Mouse (Mus musculus) MN1 (cell line): ENCODE data around the gene Prkaa2.

Source experiments
- DNase-seq: peaks from one replicate; pipeline ENCODE4 v3.0.0-alpha.2; 2016; ENCODE audit warnings: low spot score

Prkaa2 gene

DNA sequence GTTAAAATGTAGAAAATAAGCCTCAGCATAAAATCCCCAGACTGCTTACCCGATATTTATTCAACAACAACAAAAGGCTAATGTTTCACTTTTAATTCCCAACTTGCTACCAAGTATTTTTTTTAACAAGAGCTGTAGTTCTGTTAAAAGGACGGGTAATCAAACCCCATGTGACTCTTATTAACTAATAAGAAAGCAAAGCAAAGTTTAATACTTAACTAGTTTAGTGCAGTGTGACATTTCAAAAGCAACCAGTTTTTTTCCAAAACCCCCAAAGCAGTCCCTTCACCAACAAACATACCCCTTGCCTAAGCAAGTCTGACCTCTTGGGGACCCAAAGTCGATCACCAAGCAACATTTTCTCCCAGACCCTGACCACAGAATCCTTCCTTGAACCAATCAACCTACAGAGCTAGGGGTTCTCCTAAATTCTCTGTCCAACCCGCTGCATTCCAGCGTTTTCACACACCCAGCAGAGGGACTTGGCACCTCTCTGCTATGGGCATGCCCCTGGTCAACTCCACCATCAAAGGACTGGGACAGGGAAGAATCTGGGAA, 970 bp downstream of the Prkaa2 start:
- DNase-seq = no peak

DNA sequence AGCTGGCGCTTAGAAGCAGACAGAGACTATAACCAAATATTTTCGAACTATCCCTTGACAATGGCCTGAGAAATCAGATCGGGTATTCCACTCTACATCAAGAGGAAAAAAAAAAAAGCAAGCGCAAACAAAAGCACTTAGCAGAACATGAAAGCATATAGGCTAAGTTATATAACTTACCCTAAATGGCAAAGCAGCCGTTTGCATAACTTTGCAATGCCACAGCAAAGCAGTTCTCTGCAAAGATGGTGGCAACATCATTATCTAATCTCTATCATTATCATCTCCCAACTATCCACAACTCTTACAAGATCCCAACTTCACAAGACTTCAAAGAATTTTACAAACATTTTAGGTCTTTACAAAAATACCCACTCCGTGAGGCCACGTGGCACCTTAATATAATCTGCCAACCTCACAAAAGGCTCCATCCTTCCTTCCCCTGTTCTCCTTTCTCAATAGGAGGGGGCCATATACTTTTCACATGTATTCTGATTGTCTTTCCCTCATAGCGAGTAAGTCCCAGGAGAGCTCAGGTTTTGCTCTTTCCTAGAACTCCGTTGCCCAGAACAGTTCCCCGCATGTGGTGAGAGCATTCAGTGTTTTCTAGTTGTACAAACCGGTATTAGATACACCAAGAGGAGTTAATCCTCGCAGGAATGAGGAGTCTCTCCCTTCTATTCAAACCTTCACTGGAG, 1.6 kb downstream of the Prkaa2 start:
- DNase-seq = no peak

DNA sequence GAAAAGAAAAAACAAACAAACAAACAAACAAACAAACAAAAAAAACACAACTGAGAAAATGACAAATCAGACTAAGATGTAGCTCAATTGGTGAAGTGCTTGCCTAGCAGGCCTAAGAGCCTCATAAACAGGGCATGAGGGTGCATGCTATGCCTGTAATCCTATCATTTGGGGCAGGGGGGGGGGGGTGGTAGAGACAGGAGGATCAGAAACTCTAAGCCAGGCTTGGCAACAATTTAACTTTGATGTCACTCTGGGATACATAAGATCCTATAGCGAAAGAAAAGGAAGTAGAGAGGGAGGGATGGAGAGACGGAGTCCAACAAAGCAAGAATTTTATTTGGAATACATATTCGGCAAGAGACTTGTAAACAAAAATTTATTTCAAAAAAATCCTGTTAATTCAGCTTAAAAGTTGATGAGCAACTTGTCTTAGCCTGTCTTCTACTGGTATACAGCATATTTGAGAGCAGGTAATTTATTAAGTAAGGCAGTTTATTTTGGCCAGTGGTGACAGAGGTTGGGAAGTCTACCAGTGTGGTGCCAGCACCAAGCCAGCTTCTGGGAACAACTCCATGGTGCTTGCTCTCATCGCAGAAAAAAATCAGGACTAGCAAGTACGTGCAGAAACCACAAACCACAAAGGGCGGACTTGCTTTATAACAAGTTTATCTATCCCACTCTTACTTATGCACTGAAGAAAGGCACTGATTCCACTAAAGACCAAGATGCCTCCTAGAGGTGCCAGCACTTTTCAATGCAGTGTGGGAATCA, 5.4 kb downstream of the Prkaa2 start:
- DNase-seq = no peak

DNA sequence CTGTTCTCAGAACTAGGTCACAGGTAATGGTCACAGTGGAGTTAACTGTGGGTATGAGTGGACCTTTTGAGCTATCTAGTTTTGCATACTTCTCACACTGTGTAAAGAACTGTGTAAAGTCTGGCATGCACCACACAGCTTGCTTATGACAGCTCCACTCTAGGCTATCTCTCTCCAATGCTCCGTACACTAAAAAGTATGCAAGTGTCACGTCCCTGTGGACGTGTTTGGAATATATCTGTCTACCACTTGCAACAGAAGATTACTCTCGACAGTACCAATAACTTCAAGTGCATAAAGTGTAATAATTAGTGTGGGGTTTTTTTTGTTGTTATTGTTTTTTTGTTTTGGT, 8.4 kb downstream of the Prkaa2 start:
- DNase-seq = no peak

DNA sequence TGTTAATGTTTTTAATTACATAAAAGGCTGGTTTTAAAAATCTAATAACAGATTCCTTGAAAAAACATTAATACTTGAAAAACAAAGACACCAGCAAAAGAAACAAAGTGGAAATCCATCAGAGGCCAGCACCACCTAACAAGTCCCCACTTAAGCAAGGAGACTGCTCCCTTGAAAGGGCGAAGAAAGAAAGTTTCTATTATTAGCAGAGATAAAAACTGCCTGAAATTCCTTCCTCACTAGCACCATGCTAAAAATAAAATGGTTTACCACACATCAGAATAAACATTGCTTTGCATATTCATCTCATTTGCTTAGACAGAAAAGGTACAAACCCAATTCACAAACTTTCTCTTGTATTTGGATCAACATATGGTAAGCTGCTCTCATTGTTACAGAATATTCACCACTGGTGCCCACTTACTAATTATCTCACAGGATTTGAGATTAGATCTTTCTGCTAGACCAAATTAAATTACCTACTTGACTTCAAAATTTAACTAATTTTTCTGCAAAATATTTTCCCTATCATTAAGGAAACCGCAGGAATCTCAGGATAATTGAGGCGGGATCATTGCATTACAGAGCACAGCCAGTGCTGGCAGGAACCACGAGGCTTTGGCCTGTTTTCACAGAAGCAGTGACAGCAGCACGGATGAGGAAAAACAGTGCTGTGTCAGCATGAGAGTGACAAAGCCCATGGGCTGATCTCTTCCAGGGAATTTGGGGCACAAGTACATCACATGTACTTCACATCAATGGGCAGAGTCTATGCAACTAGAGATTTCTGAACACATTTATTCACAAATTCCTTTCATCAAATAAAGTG, 9.0 kb downstream of the Prkaa2 start:
- DNase-seq = no peak

DNA sequence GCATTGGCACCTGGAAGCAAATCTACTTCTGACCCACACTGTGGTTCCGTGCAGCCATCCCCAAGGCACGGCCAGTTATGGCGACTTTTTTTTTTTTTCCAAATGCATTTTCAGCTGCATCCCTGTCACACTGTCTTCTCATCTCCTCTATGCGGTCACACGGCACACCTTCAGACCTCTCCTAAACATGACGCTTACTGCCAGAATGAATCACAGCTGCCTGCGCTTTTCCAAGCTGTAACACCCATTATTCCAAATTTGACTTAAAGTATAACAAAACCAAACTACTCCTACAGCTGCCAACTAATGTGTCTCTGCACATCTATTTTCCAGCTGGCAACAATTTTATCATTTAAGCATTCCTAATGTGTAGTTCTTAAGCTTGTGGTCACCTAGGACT, 11.0 kb downstream of the Prkaa2 start:
- DNase-seq = no peak

DNA sequence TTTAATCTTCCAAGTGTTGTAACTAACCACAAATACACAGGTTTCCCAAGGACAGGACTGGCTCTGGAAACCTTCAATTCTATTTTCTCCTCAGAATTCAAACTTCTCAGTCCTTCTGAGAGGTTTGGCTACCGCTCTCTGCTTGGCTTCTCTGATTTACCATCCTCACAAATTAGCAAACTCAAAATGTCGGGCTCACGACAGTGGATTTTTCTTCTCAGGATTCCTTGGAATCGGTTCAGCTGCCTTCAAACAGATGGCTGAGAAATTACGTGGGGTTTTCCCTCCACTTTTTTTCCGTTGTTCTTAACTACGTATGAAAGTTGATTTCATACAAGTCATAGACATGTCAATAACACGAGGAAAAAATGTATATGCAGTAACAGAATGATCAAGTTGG, 11.5 kb downstream of the Prkaa2 start:
- no peak for DNase-seq

DNA sequence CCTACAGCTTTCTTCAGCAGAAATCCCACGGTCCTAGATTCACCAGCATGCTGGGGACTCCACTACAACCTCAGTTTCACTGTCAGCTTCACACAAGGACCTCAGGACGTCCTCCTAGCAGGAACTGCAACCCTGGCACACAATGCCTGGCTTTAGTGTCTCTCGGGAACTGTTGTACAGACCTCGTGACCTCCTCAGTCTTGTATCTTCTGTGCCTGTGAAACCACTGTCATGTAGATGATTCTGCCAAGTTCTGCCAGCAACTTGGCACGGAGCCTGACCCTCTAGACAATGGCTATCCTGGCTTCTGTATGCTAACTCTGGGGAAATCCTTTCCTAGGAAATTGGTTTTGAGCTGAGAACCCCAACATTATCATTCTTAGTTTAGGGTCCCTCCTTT, 14.4 kb downstream of the Prkaa2 start:
- DNase-seq = no peak

DNA sequence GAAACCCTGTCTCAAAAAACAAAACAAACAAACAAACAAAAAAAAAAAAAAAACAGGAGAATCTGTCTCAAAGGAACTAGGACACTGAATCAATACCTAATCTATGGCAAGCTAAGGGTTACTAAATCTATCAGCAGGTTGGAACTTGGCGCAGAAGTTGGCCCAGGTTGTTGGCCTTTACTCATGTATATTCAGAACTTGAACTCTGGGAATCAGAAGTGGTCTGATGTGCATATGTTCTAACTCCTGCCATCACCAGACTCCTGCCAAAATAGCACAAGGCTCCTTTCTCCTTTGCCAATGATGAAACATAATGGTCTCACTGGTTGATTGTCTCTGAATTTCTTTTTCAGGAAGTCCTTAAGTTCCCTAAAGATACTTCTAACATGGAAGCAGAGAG, 15.7 kb downstream of the Prkaa2 start:
- no peak for DNase-seq

DNA sequence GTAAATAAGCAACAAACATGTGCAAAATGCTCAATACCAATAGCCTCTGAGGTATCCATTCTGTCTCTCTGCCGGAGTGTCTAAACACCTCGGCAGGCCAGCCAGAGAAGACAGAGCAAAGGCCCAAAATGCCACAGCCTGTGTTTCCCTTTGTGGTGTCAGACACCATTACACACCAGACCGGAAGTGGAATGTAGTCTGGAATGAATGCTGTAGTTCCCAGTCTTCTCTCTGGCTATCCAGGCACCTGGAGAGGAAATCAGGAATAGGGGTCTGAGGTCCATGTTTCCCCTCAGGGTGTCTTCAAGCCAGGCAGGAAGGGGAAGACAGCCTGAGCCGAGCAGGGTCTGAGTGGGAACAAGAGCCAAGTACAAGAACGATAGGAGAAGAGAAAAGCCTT, 19.3 kb downstream of the Prkaa2 start:
- DNase-seq = no peak

DNA sequence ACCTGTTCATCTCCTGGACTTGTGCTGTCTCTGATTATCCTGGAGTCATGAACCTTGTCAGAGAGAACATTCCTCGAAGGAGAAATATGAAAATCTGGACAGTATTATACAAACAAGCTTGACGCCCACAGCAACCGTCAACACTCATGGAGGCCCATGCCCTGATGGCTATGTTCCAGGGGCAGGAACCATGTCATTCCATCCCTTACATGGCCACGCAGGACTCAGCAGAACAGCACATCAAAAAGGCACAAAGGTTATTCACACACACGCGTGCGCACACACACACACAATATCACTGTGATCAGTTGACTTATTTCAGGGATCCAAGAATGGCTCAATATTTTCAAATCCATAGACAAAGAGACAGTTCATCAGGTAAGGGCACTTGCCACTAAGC, 20.3 kb downstream of the Prkaa2 start:
- no peak for DNase-seq

DNA sequence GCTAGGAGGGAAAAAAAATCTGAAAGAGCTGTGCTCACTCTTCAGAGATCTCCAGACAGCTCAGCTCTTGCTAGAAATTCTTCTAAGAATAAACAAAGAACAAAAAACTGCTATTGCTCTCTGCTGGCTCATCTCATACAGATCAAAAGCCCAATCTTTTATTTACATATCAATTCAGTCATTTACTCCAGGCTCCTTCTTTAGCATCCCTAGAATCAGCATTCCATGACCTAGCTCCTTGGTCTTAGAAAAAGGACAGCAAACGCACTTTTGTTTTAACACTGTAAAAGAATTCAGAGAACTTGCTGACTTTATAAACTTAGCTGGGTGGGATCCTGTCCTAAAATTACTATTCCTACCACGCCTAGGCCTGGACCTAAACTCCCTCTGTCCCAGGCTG, 21.0 kb downstream of the Prkaa2 start:
- no peak for DNase-seq

DNA sequence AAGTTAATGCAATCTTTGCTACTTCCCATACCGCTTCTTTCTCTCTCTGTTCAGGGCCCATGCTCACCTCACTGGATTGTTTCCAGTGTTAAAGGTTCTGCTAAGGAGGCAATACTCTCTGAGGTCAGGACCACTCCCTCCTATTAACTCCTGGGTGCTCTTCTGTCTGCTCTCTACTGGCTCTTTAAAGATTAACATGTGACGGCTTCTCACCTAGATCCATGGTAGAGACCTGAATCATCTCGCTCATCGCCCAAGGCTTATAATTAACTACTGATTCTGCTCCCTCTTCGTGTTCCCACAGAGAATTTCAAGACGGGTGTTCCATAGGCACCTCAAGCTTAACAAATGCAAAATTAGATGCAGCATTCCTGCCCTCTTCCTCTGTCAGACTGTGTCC, 33.5 kb downstream of the Prkaa2 start:
- no peak for DNase-seq

DNA sequence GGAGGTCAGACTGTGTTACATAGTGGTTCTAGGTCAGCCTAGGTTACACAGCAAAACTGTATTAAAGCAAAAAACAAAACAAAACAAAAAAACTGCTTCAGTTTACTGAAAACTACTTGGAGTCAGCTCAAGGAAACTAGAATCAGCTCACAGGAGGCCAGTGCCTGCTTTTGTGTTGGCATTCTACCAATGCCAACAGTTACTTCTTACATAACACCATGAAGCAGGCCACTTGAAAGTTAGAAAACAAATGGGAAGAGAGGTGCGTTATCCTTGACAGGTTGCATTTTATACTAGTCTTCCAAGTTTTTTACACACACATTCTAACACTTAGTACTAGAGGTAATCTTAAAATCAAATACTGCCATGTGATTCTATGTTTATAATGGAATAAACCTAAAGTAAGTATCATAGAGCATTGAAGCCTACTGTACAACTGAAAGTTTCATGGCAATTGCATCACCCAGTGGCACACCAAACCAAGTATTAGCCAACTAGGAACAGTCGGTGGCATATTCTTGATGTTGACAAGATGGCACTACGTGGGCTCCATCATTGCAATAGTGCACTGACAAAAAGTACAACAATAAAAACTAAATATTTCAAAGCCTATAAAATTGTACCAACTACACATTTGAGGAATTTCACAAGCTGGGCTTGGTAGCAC, 37.8 kb downstream of the Prkaa2 start:
- no peak for DNase-seq

DNA sequence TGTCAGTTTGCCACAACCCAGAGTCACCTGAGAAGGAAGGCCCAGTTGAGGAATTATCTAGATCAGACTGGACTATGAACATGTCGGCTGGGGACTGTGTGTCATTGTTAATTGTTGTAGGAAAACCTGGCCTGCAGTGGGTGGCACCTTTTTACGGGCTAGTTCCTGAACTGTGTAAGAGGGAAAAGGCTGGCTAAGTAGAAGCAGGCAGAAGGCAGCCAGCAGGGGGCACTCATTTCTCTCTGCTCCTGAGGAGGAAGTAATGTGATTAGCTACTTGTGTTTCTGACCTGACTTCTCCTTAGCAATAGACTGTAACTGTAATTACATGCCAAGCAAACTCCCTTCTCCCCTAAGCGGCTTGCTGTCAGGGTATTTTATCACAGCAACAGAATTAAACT, 38.7 kb downstream of the Prkaa2 start:
- no peak for DNase-seq

DNA sequence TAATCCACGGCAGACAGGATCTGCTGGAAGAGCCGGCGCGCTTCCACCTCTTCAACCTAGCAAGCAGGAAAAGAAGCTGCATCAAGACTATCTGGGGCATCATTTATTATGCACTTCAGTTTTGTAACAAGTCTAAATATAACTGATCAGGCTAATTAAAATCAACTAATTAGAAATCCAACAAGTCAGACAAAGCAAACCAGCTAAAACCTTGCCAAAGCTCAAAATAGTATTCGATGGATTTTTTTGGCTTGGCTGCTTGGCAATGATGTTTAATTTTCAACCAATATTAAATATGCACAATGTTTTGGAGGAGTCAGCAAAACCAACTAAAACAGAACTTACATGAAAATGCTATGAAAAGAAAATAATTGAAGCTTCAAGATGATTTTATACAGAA, 58.4 kb downstream of the Prkaa2 start:
- no peak for DNase-seq

DNA sequence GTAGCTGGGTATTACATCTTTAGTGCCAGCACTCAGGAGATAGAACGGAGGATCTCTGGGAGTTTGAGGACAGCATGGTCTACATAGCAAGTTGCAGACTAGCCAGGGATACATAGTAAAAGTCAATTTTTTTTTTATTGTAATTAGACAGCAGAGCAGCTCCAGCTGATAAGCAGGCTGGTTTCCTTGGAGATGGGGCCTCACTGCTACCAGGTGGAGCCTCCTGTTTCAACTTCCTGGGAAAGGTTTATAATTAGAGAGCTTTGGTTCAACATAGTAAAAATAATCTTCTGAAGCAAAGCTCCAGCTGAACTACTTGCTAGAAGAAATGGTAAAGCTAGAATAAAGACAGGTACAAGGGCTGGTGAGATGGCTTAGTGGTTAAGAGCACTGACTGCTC, 59.6 kb downstream of the Prkaa2 start:
- DNase-seq = no peak

DNA sequence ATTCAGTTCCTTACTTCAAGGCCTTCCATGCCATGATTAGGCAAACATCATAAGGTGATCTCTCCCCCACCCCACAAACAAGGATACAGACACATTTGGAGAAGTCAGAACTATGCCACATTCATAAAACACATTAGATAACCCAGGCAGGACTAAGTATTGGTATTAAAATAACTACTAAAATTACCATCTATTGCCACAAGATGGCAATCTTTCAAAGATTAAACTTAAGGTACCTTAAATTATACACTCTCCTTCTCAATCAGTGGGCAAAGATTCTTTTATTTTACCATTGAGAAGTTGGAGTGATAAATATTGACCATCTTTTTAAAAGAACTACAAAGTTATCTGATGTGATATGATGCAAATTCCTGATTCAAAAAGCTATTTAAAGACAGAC, 75.4 kb downstream of the Prkaa2 start:
- DNase-seq = no peak

DNA sequence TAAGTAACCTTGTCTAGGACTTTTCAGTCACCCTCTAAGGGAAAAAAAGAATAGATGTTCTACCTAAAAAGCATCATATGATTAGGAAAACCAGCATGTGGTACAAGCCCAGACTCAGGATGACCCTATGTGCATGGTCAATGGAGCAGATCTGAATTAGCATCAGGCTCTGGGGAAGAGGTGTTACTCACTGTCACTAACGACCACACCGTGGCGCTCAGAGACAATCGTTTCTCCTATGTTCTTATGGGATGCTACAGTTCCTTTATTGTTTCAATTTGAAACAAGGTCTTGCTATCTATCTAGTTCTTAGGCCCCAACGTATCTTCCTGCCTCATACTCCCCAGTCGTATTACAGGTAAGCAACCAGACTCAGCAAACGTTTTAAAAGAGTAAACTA, 76.5 kb downstream of the Prkaa2 start:
- no peak for DNase-seq

DNA sequence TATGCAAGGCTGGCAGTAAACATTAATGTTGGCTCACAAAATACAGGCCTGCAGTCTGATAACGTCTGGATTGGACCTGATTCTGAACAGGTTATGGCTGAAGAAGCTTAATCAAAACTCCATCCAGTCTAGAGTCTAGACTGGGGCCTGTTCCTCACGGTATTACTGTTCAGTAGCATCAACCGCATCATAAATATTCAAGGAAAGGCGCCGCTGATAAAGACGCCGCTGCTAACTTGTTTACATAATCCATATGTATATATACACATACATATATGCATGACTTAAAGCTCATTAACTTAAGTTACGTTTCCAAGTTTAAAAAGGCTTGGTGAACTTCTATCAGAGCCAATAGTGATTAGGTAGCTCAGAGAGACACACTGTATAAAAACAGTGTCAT, 78.6 kb downstream of the Prkaa2 start:
- DNase-seq = no peak

DNA sequence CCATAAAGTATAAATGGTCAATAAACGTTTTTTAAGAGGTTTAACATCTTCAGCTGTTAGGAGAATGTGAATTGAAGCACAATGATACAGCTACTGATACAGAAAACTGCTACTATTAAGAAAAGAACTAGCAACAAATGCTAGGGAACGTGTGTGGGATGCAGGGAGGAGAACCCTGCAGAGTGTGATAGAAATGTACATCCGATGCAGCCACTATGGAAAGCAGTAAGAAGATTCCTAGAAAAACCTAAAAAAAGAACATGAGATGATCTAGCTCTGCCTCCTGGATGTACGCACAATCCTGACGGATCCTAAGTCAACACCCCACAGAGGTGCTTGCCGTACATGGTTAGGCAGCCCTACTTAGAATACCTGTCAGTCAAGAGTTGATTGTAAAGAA, 82.4 kb downstream of the Prkaa2 start:
- DNase-seq = no peak

DNA sequence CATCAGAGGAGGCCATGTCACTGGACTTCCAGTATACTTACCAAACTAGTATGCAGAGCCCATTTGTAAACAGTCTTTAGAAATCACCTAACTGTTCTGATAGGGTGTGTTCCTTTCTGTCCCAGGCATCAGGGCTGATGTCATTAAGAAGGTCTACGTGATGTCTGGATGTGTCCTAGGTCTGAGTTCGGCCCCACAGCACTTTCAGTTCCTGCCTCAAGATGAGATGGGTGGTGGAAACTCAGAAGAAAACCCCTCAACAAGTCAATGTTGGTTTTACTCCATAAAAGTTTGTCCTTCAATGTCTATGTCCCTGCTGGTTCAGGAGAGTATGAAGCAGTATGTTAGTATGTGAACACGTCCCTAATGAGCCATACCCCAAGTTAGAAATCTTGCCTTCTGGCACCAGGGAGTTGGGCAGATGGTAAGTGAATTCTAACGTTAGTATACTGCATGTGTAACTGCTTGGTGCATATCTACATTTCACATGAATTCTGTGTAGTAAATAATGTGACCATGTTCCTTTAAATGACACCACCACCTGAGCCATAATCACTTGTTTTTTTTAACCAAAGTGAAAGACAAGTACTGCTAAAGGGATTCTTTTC, 93.6 kb downstream of the Prkaa2 start:
- DNase-seq = no peak
